Comparison of ENCODE assay signal across 20 mouse cellular contexts in the genomic region with DNA sequence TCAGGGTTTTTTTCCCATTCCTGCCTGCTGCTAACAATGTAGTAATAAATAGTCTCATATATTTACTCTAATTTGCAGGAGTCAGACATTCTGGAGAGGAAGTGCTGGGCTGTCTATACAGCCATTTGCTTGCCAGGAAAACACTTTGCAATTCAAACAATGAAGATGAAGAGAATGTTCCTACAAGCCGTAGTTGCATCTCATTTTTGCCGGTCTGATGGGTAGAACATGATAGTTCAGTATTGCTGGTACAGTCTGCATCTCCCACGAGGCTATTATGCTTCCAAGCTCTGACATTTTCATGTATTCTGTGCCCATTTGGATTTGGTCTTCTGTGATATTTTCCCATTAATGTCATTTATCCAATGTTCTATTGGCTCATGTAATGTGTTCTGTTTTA.
DNase-seq lines count a peak whose midpoint lies in the region; ATAC-seq lines count a peak whose summit lies in the region.
"Had no signal": no experiment of that assay in that cellular context is flagged by ENCODE, and none has a peak within 500 bp of the region (broad histone marks: within the 10 kb centered on the region; RNA-seq: fewer than 3 reads in every experiment).

No protein-coding gene starts in this region.

- no peak overlapping the region for H3K4me2 ChIP-seq in heart, embryonic 12.5 days
- no peak overlapping the region for H3K4me2 ChIP-seq in neural tube, embryonic 15.5 days
- H3K4me2 ChIP-seq: embryonic facial prominence, embryonic 12.5 days; forebrain, embryonic 13.5 days; forebrain, embryonic 15.5 days had no signal

- no peak overlapping the region for H3K27ac ChIP-seq in heart, embryonic 12.5 days (ENCODE audit: poor library complexity, severe bottlenecking)
- no peak overlapping the region for H3K27ac ChIP-seq in neural tube, embryonic 15.5 days (replicated peaks)
- H3K27ac ChIP-seq: embryonic facial prominence, embryonic 10.5 days; embryonic facial prominence, embryonic 12.5 days; forebrain, embryonic 13.5 days; forebrain, embryonic 15.5 days had no signal

- ATAC-seq in heart, embryonic 12.5 days (ENCODE audit: insufficient number of reproducible peaks, low FRiP score), result no peak
- peak; percentile 50 for ATAC-seq in neural tube, embryonic 15.5 days (ENCODE audit: low FRiP score)
- ATAC-seq: activated CD4-positive, CD25-positive, alpha-beta regulatory T cell, adult 4 months; forebrain, embryonic 13.5 days; forebrain, embryonic 15.5 days; Patski had no signal

- H3K9me3 ChIP-seq in heart, embryonic 12.5 days (replicated peaks), result no peaks in the 10 kb centered on the region
- H3K9me3 ChIP-seq in neural tube, embryonic 15.5 days (replicated peaks), result no peaks in the 10 kb centered on the region
- H3K9me3 ChIP-seq: embryonic facial prominence, embryonic 10.5 days; embryonic facial prominence, embryonic 12.5 days; forebrain, embryonic 13.5 days; forebrain, embryonic 15.5 days had no signal

- H3K36me3 ChIP-seq in heart, embryonic 12.5 days, result no peaks in the 10 kb centered on the region
- no peaks in the 10 kb centered on the region for H3K36me3 ChIP-seq in neural tube, embryonic 15.5 days
- H3K36me3 ChIP-seq: embryonic facial prominence, embryonic 10.5 days; embryonic facial prominence, embryonic 12.5 days; forebrain, embryonic 15.5 days had no signal

- WGBS in heart, embryonic 12.5 days, result 69% methylated on average over 3 of the region's 3 CpGs
- WGBS in neural tube, embryonic 15.5 days, result 60% methylated on average over 3 of the region's 3 CpGs

- no peak overlapping the region for H3K4me3 ChIP-seq in heart, embryonic 12.5 days
- H3K4me3 ChIP-seq in neural tube, embryonic 15.5 days (replicated peaks), result no peak overlapping the region
- H3K4me3 ChIP-seq: embryonic facial prominence, embryonic 10.5 days; embryonic facial prominence, embryonic 12.5 days; forebrain, embryonic 13.5 days; forebrain, embryonic 15.5 days had no signal

- H3K9ac ChIP-seq in heart, embryonic 12.5 days, result no peak overlapping the region
- no peak overlapping the region for H3K9ac ChIP-seq in neural tube, embryonic 15.5 days (replicated peaks)
- H3K9ac ChIP-seq: embryonic facial prominence, embryonic 12.5 days; forebrain, embryonic 13.5 days; forebrain, embryonic 15.5 days had no signal

- peak; percentile 11 for DNase-seq in heart, adult 11 months
- no peak for DNase-seq in neural tube, embryonic 10.5 days (ENCODE audit: extremely low spot score, low spot score)
- peak; percentile 20 for DNase-seq in brain, adult 2 months (ENCODE audit: low read depth, low spot score)
- DNase-seq in kidney, postnatal 36 days, result no peak
- DNase-seq: adrenal gland, adult 2 months; adrenal gland, postnatal 10 days; adrenal gland, postnatal 25 days; cerebellum, adult 11-12 months; cerebellum, adult 2 months; cerebellum, adult 9-10 months; cerebellum, postnatal 10 days; cerebellum, postnatal 25 days had no signal

- no peaks in the 10 kb centered on the region for H3K4me1 ChIP-seq in heart, embryonic 12.5 days (replicated peaks)
- H3K4me1 ChIP-seq in neural tube, embryonic 15.5 days, result no peaks in the 10 kb centered on the region
- H3K4me1 ChIP-seq: embryonic facial prominence, embryonic 10.5 days; embryonic facial prominence, embryonic 12.5 days; forebrain, embryonic 13.5 days; forebrain, embryonic 15.5 days had no signal

- no peaks in the 10 kb centered on the region for H3K27me3 ChIP-seq in heart, embryonic 12.5 days (replicated peaks)
- no peaks in the 10 kb centered on the region for H3K27me3 ChIP-seq in neural tube, embryonic 15.5 days (replicated peaks)
- H3K27me3 ChIP-seq: embryonic facial prominence, embryonic 12.5 days; forebrain, embryonic 13.5 days; forebrain, embryonic 15.5 days had no signal

Comparison
In these comparisons a context has a peak if more than half of its experiments do, and no peak if none do; other contexts are left out.
1. DNase-seq: peak in heart, adult 11 months (single experiment) and brain, adult 2 months (single experiment); none in neural tube, embryonic 10.5 days (single experiment) and kidney, postnatal 36 days (0 of 2).